Mouse (Mus musculus) MEL (cell line): ENCODE measurements around the gene Pkhd1. TPM values are rescaled to one million over a fixed set of nuclear protein-coding genes. Genes with fewer than 3 reads are reported as not detected.

ENCODE experiments used
- DNase-seq: peaks from one replicate; pipeline ENCODE4 v3.0.0; 2011; ENCODE audit warnings: low read depth, low spot score
- H3K27ac ChIP-seq: 2 replicates; pipeline ENCODE4 v1.5.1; 2012; ENCODE audit warnings: low read depth, mild to moderate bottlenecking, control low read depth, low read length, moderate library complexity; ENCODE audit not compliant: control insufficient read depth
- H3K27me3 ChIP-seq, 2 experiments: fragments of 150-350 bp in 1 of 2; sonication (generic) in 1 of 2; 2 replicates each; pipeline ENCODE4 v1.6.1; 2012; ENCODE audit warnings: low read length in 2 of 2, mild to moderate bottlenecking in 2 of 2, improper control_type of control experiment in 1 of 2, moderate library complexity in 1 of 2; ENCODE audit not compliant: insufficient read depth in 2 of 2, control insufficient read depth in 1 of 2
- H3K36me3 ChIP-seq, 2 experiments: 2 replicates each; pipeline ENCODE4 v1.6.1; 2012 to 2014; ENCODE audit warnings: low read length in 2 of 2, improper control_type of control experiment in 1 of 2, inconsistent platforms in 1 of 2, mild to moderate bottlenecking in 1 of 2; ENCODE audit not compliant: insufficient read depth in 2 of 2, control insufficient read depth in 1 of 2
- H3K4me1 ChIP-seq, 2 experiments: fragments of 150-350 bp in 1 of 2; sonication (generic) in 1 of 2; 2 replicates each; pipeline ENCODE4 v1.6.1; 2012; ENCODE audit warnings: low read length in 2 of 2, improper control_type of control experiment in 1 of 2, mild to moderate bottlenecking in 1 of 2; ENCODE audit not compliant: insufficient read depth in 2 of 2, control insufficient read depth in 1 of 2
- H3K4me3 ChIP-seq, 2 experiments: fragments of 150-350 bp in 1 of 2; sonication (generic) in 1 of 2; 2 replicates each; pipeline ENCODE4 v1.5.1; 2012; ENCODE audit warnings: low read depth in 2 of 2, low read length in 2 of 2, mild to moderate bottlenecking in 2 of 2, moderate library complexity in 2 of 2, control low read depth in 1 of 2, improper control_type of control experiment in 1 of 2; ENCODE audit not compliant: control insufficient read depth in 1 of 2, insufficient read depth in 1 of 2
- H3K79me2 ChIP-seq: 2 replicates; pipeline ENCODE4 v1.6.1; 2012; ENCODE audit warnings: mild to moderate bottlenecking, low read length, moderate library complexity; ENCODE audit not compliant: control insufficient read depth, poor library complexity, insufficient read depth
- H3K9ac ChIP-seq: 2 replicates; pipeline ENCODE4 v1.6.1; 2012; ENCODE audit warnings: low read depth, mild to moderate bottlenecking, control low read depth, low read length, moderate library complexity; ENCODE audit not compliant: control insufficient read depth, poor library complexity, severe bottlenecking
- H3K9me3 ChIP-seq: fragments of 150-350 bp; sonication (generic); replicated peaks from 2 replicates; pipeline ENCODE4 v1.6.1; 2012; ENCODE audit warnings: mild to moderate bottlenecking, low read length, improper control_type of control experiment, moderate library complexity; ENCODE audit not compliant: insufficient read depth
- BHLHE40 ChIP-seq: IDR thresholded peaks from 2 replicates; pipeline ENCODE4 v1.6.1; 2012; ENCODE audit warnings: low read depth, mild to moderate bottlenecking, inconsistent platforms, low read length, improper control_type of control experiment, borderline replicate concordance
- CHD1 ChIP-seq: IDR thresholded peaks from 2 replicates; pipeline ENCODE4 v1.6.1; 2012; ENCODE audit warnings: low read depth, mild to moderate bottlenecking, inconsistent platforms, low read length, improper control_type of control experiment
- ELF1 ChIP-seq: IDR thresholded peaks from 2 replicates; pipeline ENCODE4 v1.6.1; 2014; ENCODE audit warnings: low read depth, mild to moderate bottlenecking, inconsistent platforms, low read length, improper control_type of control experiment, moderate library complexity
- EP300 ChIP-seq, 2 experiments: IDR thresholded peaks; 2 replicates each; pipeline ENCODE4 v1.6.1; 2011; ENCODE audit warnings: improper control_type of control experiment in 2 of 2, low read length in 2 of 2, low read depth in 1 of 2, mild to moderate bottlenecking in 1 of 2
- GATA1 ChIP-seq: IDR thresholded peaks from 2 replicates; pipeline ENCODE4 v1.6.1; 2011; ENCODE audit warnings: low read depth, low read length, improper control_type of control experiment
- HCFC1 ChIP-seq: IDR thresholded peaks from 2 replicates; pipeline ENCODE4 v1.6.1; 2012; ENCODE audit warnings: low read depth, mild to moderate bottlenecking, inconsistent platforms, low read length, improper control_type of control experiment, moderate library complexity
- MAZ ChIP-seq: IDR thresholded peaks from 2 replicates; pipeline ENCODE4 v1.6.1; 2012; ENCODE audit warnings: low read depth, mild to moderate bottlenecking, inconsistent platforms, low read length, improper control_type of control experiment
- MYB ChIP-seq: IDR thresholded peaks from 2 replicates; pipeline ENCODE4 v1.6.1; 2011; ENCODE audit warnings: mild to moderate bottlenecking, low read depth, low read length, improper control_type of control experiment
- NELFE ChIP-seq: IDR thresholded peaks from 2 replicates; pipeline ENCODE4 v1.6.1; 2011; ENCODE audit warnings: low read depth, low read length, improper control_type of control experiment
- POLR2AphosphoS2 ChIP-seq: IDR thresholded peaks from 2 replicates; pipeline ENCODE4 v1.6.1; 2011; ENCODE audit warnings: low read length, improper control_type of control experiment
- SMC3 ChIP-seq: IDR thresholded peaks from 2 replicates; pipeline ENCODE4 v1.6.1; 2011; ENCODE audit warnings: low read depth, low read length, improper control_type of control experiment
- TCF12 ChIP-seq: IDR thresholded peaks from 2 replicates; pipeline ENCODE4 v1.6.1; 2014; ENCODE audit warnings: low read depth, mild to moderate bottlenecking, inconsistent platforms, low read length, improper control_type of control experiment, moderate library complexity
- UBTF ChIP-seq: IDR thresholded peaks from 2 replicates; pipeline ENCODE4 v1.6.1; 2012; ENCODE audit warnings: low read depth, mild to moderate bottlenecking, inconsistent platforms, low read length, improper control_type of control experiment, moderate library complexity, borderline replicate concordance; ENCODE audit not compliant: insufficient read depth
- USF2 ChIP-seq, 2 experiments: IDR thresholded peaks; 2 replicates each; pipeline ENCODE4 v1.6.1; 2011 to 2012; ENCODE audit warnings: improper control_type of control experiment in 2 of 2, low read length in 2 of 2, borderline replicate concordance in 1 of 2, inconsistent platforms in 1 of 2, low read depth in 1 of 2, mild to moderate bottlenecking in 1 of 2; ENCODE audit not compliant: insufficient read depth in 1 of 2
- ZC3H11A ChIP-seq: IDR thresholded peaks from 2 replicates; pipeline ENCODE4 v1.6.1; 2012; ENCODE audit warnings: low read depth, mild to moderate bottlenecking, inconsistent platforms, low read length, improper control_type of control experiment
- ZMIZ1 ChIP-seq: IDR thresholded peaks from 2 replicates; pipeline ENCODE4 v1.6.1; 2012; ENCODE audit warnings: low read depth, mild to moderate bottlenecking, inconsistent platforms, low read length, improper control_type of control experiment, moderate library complexity
- polyA plus RNA-seq, 2 experiments: library from polyadenylated mRNA; stranded (reverse) in 1 of 2; unstranded in 1 of 2; fragments of >175 nt in 1 of 2; fragments of >200 nt in 1 of 2; gene quantifications; 2 replicates each; pipeline versions ENCODE4 v1.2.1 to v1.2.4; 2012; ENCODE audit warnings: low replicate concordance in 2 of 2, low read depth in 1 of 2; ENCODE audit not compliant: insufficient read length in 2 of 2, insufficient read depth in 1 of 2, missing spikeins in 1 of 2
- total RNA-seq: library from RNA; depleted of rRNA; stranded (reverse); fragments of 300-350 nt; gene quantifications from 2 replicates; pipeline ENCODE4 v1.2.3, GENCODE M21; 2012

The Pkhd1 gene
- total and polyA plus RNA-seq, 3 experiments = not detected

GRCm38 (mm10) chr1:20398319-20398718 is 219.5 kb downstream of the Pkhd1 start:
- no peak overlapping the region for H3K4me3 ChIP-seq
- no peaks in the 10 kb centered on the region for H3K79me2 ChIP-seq
- no peaks in the 10 kb centered on the region for H3K36me3 ChIP-seq
- TF ChIP-seq BHLHE40 (no peak), UBTF (no peak), MAZ (no peak), SMC3 (no peak), HCFC1 (no peak), ELF1 (no peak), CHD1 (no peak)
- TF ChIP-seq, all 39 proteins: peak for 0
- Histone ChIP-seq H3K4me1 (no peaks in the 10 kb centered on the region), H3K9me3 (no peaks in the 10 kb centered on the region), H3K9ac (no peak overlapping the region), H3K27me3 (no peaks in the 10 kb centered on the region), H3K27ac (no peak overlapping the region)
- DNase-seq = no peak

- Histone ChIP-seq H3K27ac (no peak overlapping the region), H3K4me1 (no peaks in the 10 kb centered on the region), H3K79me2 (no peaks in the 10 kb centered on the region), H3K9me3 (no peaks in the 10 kb centered on the region), H3K9ac (no peak overlapping the region), H3K27me3 (no peaks in the 10 kb centered on the region), H3K36me3 (no peaks in the 10 kb centered on the region), H3K4me3 (no peak overlapping the region)
- no peak for DNase-seq
- no peak for TF ChIP-seq GATA1
- no peak for TF ChIP-seq ZC3H11A
- no peak for TF ChIP-seq MYB
- no peak for TF ChIP-seq ZMIZ1
- no peak for TF ChIP-seq USF2 (IDR thresholded peaks at IDR 0.05; ENCODE audit: borderline replicate concordance in 1 of 2, insufficient read depth in 1 of 2, low read depth in 1 of 2, low read length in 2 of 2)
- TF ChIP-seq TCF12 = no peak
- no peak for TF ChIP-seq MAZ
- no peak for TF ChIP-seq NELFE
- no peak for TF ChIP-seq POLR2AphosphoS2
- TF ChIP-seq EP300 (IDR thresholded peaks at IDR 0.05; ENCODE audit: low read depth in 1 of 2, low read length in 2 of 2) = no peak
These were observed 253.4 kb downstream of the Pkhd1 start for GRCm38 (mm10) chr1:20364437-20364836.
